Mouse (Mus musculus): ENCODE results near the gene Vmn2r11. TPM values are rescaled to one million over a fixed set of nuclear protein-coding genes. Genes with fewer than 3 reads are reported as not detected.
"Not testable (repeated sequence)": the region's sequence is repeated elsewhere in the genome, so short reads cannot be mapped to it uniquely, and the experiment has no call there.

Vmn2r11 gene
- total RNA-seq (2014; fragmentation: Nextera tagmentation): not detected in 2 replicates
- not detected in 2 replicates for total RNA-seq (2017)

DNA sequence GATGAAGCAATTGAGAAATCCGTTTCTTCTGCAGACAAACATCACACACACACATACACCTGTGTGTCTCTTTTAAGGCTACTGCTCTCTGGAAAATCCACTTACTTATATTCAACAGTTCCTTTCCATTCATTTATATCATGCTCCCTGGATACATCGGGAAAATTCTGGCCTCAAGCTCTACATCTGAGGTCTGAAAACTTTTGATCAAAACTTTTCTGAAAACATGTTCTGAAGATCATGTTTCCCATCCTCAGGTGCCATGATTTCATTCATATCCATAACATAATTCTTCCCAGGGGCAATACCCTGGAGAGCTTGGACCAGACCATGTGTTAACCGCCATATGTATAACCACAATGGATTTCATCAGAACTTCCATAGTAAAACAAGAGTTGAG lies at the start of gene Vmn2r11:
Gene Vmn2r11, minus strand, starts transcription at position 101 of the 400 bp plus-strand sequence.
- not testable (repeated sequence) for ATAC-seq (replicated peaks; ENCODE audit: low FRiP score, low TSS enrichment, poor library complexity, severe bottlenecking)

GRCm38 (mm10) chr5:109097850-109098249 lies 38.5 kb upstream of the Vmn2r11 start, which contains the start of gene Vmn2r12:
Vmn2r12 (minus strand) TSS chr5:109097950.
- not testable (repeated sequence) for ATAC-seq (replicated peaks; ENCODE audit: low FRiP score, low TSS enrichment, poor library complexity, severe bottlenecking)

GRCm38 (mm10) chr5:109096482-109096881 lies 37.1 kb upstream of the Vmn2r11 start:
- not testable (repeated sequence) for ATAC-seq (replicated peaks; ENCODE audit: low FRiP score, low TSS enrichment, poor library complexity, severe bottlenecking)

- ATAC-seq (replicated peaks; ENCODE audit: low FRiP score, low TSS enrichment, poor library complexity, severe bottlenecking): not testable (repeated sequence)
These were observed 12.6 kb upstream of the Vmn2r11 start for GRCm38 (mm10) chr5:109072016-109072415.

DNA sequence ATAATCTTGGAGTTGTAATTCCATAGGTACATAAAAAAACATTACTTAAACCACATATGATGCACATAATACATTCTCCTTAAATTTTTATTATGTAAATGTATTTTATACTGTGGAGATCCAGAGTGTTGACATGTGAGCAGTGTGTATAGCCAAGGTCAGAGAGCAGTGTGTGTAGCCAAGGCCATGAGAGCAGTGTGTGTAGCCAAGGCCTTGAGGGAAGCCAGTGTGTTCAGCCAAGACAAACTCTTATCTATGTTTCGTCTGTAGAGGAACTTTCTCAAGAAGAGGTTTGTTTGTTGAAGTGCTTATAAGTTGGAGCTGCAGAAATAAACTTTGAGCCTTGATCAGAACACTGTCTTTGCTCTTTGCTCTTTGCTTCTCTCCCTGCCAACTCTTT lies 4.1 kb downstream of the Vmn2r11 start:
- no peak for ATAC-seq (replicated peaks; ENCODE audit: low FRiP score, low TSS enrichment, poor library complexity, severe bottlenecking)

GRCm38 (mm10) chr5:109032591-109032990 lies 26.8 kb downstream of the Vmn2r11 start:
- no peak for ATAC-seq (replicated peaks; ENCODE audit: low FRiP score, low TSS enrichment, poor library complexity, severe bottlenecking)

DNA sequence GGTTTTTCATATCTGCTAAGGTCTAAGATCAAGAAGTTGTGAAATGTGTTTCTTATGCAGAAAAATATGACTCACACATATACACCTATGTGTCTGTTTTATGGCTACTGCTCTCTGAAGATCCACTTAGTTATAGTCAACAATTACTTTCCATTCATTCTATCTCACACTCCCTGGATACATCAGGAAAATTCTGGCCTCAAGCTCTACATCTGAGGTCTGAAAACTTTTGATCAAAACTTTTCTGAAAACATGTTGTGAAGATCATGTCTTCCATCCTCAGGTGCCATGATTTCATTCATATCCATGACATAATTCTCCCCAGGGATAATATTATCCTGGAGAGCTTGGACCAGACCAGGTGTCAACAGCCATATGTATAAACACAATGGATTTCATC lies 52.9 kb downstream of the Vmn2r11 start, which contains the start of gene Vmn2r10:
Gene Vmn2r10, minus strand, starts transcription at position 101 of the 400 bp plus-strand sequence.
- not testable (repeated sequence) for ATAC-seq (replicated peaks; ENCODE audit: low FRiP score, low TSS enrichment, poor library complexity, severe bottlenecking)

Other genes starting within 250 kb of the Vmn2r11 start
- not detected in 2 replicates for gene Vmn2r9, start 207.0 kb downstream of the Vmn2r11 start, total RNA-seq (2014; fragmentation: Nextera tagmentation)
- gene Vmn2r9, start 207.0 kb downstream of the Vmn2r11 start, total RNA-seq (2017): not detected in 2 replicates
- gene Vmn2r10, start 53.0 kb downstream of the Vmn2r11 start, total RNA-seq (2014; fragmentation: Nextera tagmentation): not detected in 2 replicates
- not detected in 2 replicates for gene Vmn2r10, start 53.0 kb downstream of the Vmn2r11 start, total RNA-seq (2017)
- not detected in 2 replicates for gene Vmn2r12, start 38.4 kb upstream of the Vmn2r11 start, total RNA-seq (2014; fragmentation: Nextera tagmentation)
- not detected in 2 replicates for gene Vmn2r12, start 38.4 kb upstream of the Vmn2r11 start, total RNA-seq (2017)
- not detected in 2 replicates for gene Vmn2r13, start 132.6 kb upstream of the Vmn2r11 start, total RNA-seq (2014; fragmentation: Nextera tagmentation)
- gene Vmn2r13, start 132.6 kb upstream of the Vmn2r11 start, total RNA-seq (2017): not detected in 2 replicates
- gene Vmn2r14, start 165.1 kb upstream of the Vmn2r11 start, total RNA-seq (2014; fragmentation: Nextera tagmentation): not detected in 2 replicates
- gene Vmn2r14, start 165.1 kb upstream of the Vmn2r11 start, total RNA-seq (2017): not detected in 2 replicates
- gene Vmn2r15, start 238.1 kb upstream of the Vmn2r11 start, total RNA-seq (2014; fragmentation: Nextera tagmentation): not detected in 2 replicates
- gene Vmn2r15, start 238.1 kb upstream of the Vmn2r11 start, total RNA-seq (2017): not detected in 2 replicates

All from megakaryocyte-erythroid progenitor cell, adult 5-6 weeks (primary cell).